Mouse (Mus musculus) forebrain, embryonic 12.5 days (tissue): ENCODE results near the gene Gfi1. TPM values are rescaled to one million over a fixed set of nuclear protein-coding genes. Genes with fewer than 3 reads are reported as not detected.

Source experiments
- ATAC-seq: fragments of 200-750 bp; cut with Nextera tagmentation; 2 replicates; pipeline ENCODE4 v1.8.0; 2017; ENCODE audit warnings: moderate TSS enrichment; ENCODE audit not compliant: low FRiP score
- H3K27ac ChIP-seq: fragments of 300-500 bp; sonication (generic); 2 replicates; pipeline ENCODE4 v1.5.1; 2016; ENCODE audit warnings: mild to moderate bottlenecking
- H3K27me3 ChIP-seq: fragments of 300-500 bp; sonication (generic); 2 replicates; pipeline ENCODE4 v1.6.1; 2016; ENCODE audit warnings: mild to moderate bottlenecking
- H3K36me3 ChIP-seq: fragments of 300-500 bp; sonication (generic); replicated peaks from 2 replicates; pipeline ENCODE4 v1.6.1; 2016; ENCODE audit warnings: mild to moderate bottlenecking
- H3K4me1 ChIP-seq: fragments of 300-500 bp; sonication (generic); 2 replicates; pipeline ENCODE4 v1.6.1; 2016
- H3K4me2 ChIP-seq: fragments of 300-500 bp; sonication (generic); 2 replicates; pipeline ENCODE4 v1.6.1; 2016; ENCODE audit warnings: mild to moderate bottlenecking, moderate library complexity
- H3K4me3 ChIP-seq: fragments of 300-500 bp; sonication (generic); replicated peaks from 2 replicates; pipeline ENCODE4 v1.5.1; 2016; ENCODE audit warnings: mild to moderate bottlenecking
- H3K9ac ChIP-seq: fragments of 300-500 bp; sonication (generic); 2 replicates; pipeline ENCODE4 v1.6.1; 2016; ENCODE audit warnings: mild to moderate bottlenecking
- H3K9me3 ChIP-seq: fragments of 300-500 bp; sonication (generic); 2 replicates; pipeline ENCODE4 v1.6.1; 2016
- WGBS: fragments of 180-500 bp; shearing (Covaris S2); methylation state at CpG from one replicate; pipeline ENCODE4 v1.1.7; 2016; 5-methylcytosine and 5-hydroxymethylcytosine counted together
- polyA plus RNA-seq: library from polyadenylated mRNA; unstranded; fragments of >200 nt; fragmentation: Nextera tagmentation; extraction: Ambion mirVana; gene quantifications from 2 replicates; pipeline ENCODE4 v1.2.1, GENCODE M21; 2016

Gfi1 gene
- 0.09 TPM in 1 of 2 replicates, not detected in the other for polyA plus RNA-seq

GRCm38 (mm10) chr5:107725435-107726261, at the start of gene Gfi1:
Gene Gfi1, minus strand, starts transcription at chr5:107726036.
- Histone ChIP-seq H3K36me3 (no peaks in the 10 kb centered on the region), H3K4me2 (peak within 1 kb of the TSS; percentile 45), H3K27me3 (peaks cover 87% of the 10 kb centered on the region), H3K4me3 (peak within 1 kb of the TSS; percentile 26), H3K27ac (no peak within 1 kb of the TSS), H3K9ac (no peak within 1 kb of the TSS), H3K4me1 (peaks cover 50% of the 10 kb centered on the region), H3K9me3 (no peaks in the 10 kb centered on the region)
- ATAC-seq: no peak
- WGBS: under 1% methylated on average over 41 of the region's 41 CpGs

DNA sequence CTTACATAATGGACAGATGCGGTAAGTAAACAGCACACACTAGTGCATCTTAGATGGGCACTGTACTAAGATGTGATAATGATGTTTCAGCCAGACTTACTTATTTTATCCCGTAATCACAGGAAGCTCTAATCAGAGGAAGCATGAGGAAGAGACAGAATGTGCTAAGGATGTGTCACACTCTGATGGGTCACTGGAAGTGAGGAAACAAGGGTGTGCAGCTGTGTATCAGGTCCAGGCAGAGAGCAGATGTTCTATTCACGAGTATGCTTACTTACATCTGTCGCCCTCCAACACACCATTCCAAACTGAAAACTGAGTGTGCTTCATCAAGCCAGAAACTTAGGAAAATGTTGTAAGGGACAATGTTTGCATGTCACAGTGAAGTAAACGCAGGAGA, 46.2 kb upstream of the Gfi1 start:
- H3K27ac ChIP-seq: no peak overlapping the region
- H3K4me2 ChIP-seq: no peak overlapping the region
- ATAC-seq: no peak
- 90% methylated on average over 5 of the region's 5 CpGs for WGBS
- no peaks in the 10 kb centered on the region for H3K27me3 ChIP-seq
- H3K9ac ChIP-seq: no peak overlapping the region
- peaks cover 7% of the 10 kb centered on the region for H3K9me3 ChIP-seq
- no peak overlapping the region for H3K4me3 ChIP-seq
- H3K4me1 ChIP-seq: no peaks in the 10 kb centered on the region
- peaks cover 7% of the 10 kb centered on the region for H3K36me3 ChIP-seq

DNA sequence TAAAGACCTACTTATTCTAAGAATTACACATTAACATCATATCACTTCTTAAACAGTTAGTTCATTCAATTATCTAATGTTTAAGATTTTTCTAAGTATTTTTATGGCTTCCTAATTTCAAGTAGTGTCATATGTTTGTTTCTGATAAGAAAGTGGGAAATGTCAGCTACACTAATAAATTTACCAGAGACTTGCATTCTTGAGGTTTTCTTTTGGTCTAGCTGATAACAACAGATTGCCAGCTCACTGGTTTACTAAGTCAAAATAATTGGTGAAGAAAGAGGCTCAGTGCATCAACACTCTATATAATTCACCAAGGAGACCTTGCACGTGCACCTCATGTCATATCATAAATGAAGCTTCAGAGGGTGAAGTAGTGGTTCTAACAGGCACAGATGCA, 42.4 kb upstream of the Gfi1 start:
- Histone ChIP-seq H3K27ac (no peak overlapping the region), H3K9ac (no peak overlapping the region), H3K27me3 (no peaks in the 10 kb centered on the region), H3K9me3 (peaks cover 7% of the 10 kb centered on the region), H3K4me2 (no peak overlapping the region), H3K36me3 (peaks cover 8% of the 10 kb centered on the region), H3K4me3 (no peak overlapping the region), H3K4me1 (no peaks in the 10 kb centered on the region)
- ATAC-seq: no peak
- 95% methylated on average over 1 of the region's 1 CpGs for WGBS

DNA sequence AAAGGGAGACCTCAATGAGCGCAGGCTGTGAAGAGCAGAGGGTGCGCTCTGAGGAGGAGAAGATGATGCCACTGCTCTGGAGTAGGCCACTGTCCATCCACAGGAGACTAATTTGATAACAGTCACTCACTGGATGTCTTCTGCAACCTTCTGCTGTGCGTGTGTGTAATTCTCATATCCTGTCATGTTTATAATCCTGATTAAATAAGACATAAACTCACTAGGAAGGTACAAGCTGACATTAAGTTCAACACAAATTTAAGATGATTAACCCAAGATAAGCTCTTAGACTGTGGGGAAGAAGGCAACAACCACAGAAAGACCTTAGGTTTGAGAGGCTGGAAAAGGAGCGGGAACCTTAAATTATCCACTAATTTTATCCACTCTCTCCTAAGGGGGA, 40.1 kb upstream of the Gfi1 start:
- Histone ChIP-seq H3K4me2 (no peak overlapping the region), H3K36me3 (peaks cover 8% of the 10 kb centered on the region), H3K9me3 (peaks cover 7% of the 10 kb centered on the region), H3K4me3 (no peak overlapping the region), H3K27me3 (no peaks in the 10 kb centered on the region), H3K9ac (no peak overlapping the region), H3K4me1 (no peaks in the 10 kb centered on the region), H3K27ac (no peak overlapping the region)
- 96% methylated on average over 4 of the region's 4 CpGs for WGBS
- no peak for ATAC-seq

DNA sequence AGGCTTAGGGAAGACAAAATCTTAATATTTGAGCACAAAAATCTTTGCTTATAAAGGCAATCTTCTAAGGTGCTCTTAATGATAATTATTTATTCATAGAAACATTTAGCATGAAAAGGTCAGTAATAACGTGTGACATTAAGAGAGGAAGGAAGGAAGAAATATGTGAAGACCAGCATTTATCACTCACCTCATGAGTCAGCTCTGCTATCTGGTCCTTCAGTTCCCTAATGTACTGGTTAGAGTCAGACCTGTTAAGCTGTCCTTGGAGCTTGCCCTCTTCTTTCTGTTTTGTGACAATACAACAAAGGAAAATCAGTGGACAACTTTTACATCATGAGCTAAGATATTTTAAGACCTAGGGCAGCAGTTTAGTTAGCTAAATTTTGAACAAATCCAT, 38.6 kb upstream of the Gfi1 start:
- ATAC-seq: no peak

DNA sequence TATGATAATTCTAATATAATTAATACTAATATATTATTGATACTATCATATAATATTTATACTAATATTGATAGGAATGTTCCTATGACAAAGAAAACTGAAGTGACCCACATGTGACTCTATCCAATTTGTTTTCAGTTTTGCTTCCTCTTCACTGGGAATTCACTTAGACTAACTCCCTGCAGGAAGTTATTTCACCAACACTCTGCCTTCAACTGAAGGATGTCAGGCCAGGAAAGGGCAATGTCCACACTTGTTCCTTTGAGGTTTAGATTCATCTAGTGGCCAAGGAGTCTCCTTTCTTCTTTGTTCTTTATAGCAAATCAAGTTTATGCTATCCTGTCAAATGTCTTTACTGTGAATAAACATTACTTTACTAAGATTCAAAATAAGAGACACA, 37.8 kb upstream of the Gfi1 start:
- ATAC-seq: no peak
- Histone ChIP-seq H3K27me3 (no peaks in the 10 kb centered on the region), H3K9me3 (peaks cover 7% of the 10 kb centered on the region), H3K36me3 (peaks cover 8% of the 10 kb centered on the region), H3K4me2 (no peak overlapping the region), H3K9ac (no peak overlapping the region), H3K4me3 (no peak overlapping the region), H3K4me1 (no peaks in the 10 kb centered on the region), H3K27ac (no peak overlapping the region)

More for the DNA sequence above, 38.6 kb upstream of the Gfi1 start:
- Histone ChIP-seq H3K4me2 (no peak overlapping the region), H3K27me3 (no peaks in the 10 kb centered on the region), H3K36me3 (peaks cover 8% of the 10 kb centered on the region), H3K4me1 (no peaks in the 10 kb centered on the region), H3K9me3 (peaks cover 7% of the 10 kb centered on the region), H3K4me3 (no peak overlapping the region), H3K9ac (no peak overlapping the region), H3K27ac (no peak overlapping the region)
- 91% methylated on average over 1 of the region's 1 CpGs for whole genome bisulfite sequencing

- Histone ChIP-seq H3K4me2 (no peak overlapping the region), H3K4me3 (no peak overlapping the region), H3K9ac (no peak overlapping the region), H3K36me3 (no peaks in the 10 kb centered on the region), H3K27me3 (no peaks in the 10 kb centered on the region), H3K4me1 (no peaks in the 10 kb centered on the region), H3K9me3 (no peaks in the 10 kb centered on the region), H3K27ac (no peak overlapping the region)
- ATAC-seq: no peak
- 72% methylated on average over 5 of the region's 5 CpGs for WGBS
Observed at GRCm38 (mm10) chr5:107759121-107759520, 33.3 kb upstream of the Gfi1 start.

DNA sequence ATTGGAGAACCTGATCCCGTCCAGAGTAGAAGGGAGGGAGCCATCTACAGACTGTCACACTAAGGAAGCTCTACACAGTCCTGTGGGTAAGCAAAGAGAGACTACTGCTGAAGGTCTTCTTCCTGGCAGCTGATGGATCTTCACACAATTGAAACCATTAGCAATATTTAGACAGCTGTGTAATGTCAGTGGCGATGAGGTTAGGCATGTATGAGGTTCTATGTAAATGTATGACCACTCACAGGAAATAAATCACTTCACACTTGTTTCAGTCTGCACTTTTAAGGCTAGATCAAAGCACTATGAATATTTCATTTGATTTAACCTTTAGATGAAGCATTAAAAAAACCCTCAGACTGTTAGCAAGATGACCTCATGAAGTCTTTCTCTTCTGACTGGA, 30.2 kb upstream of the Gfi1 start:
- no peak overlapping the region for H3K27ac ChIP-seq
- no peaks in the 10 kb centered on the region for H3K9me3 ChIP-seq
- H3K4me2 ChIP-seq: no peak overlapping the region
- no peaks in the 10 kb centered on the region for H3K27me3 ChIP-seq
- 76% methylated on average over 2 of the region's 2 CpGs for WGBS
- ATAC-seq: no peak
- no peaks in the 10 kb centered on the region for H3K36me3 ChIP-seq
- no peaks in the 10 kb centered on the region for H3K4me1 ChIP-seq
- no peak overlapping the region for H3K4me3 ChIP-seq
- H3K9ac ChIP-seq: no peak overlapping the region

DNA sequence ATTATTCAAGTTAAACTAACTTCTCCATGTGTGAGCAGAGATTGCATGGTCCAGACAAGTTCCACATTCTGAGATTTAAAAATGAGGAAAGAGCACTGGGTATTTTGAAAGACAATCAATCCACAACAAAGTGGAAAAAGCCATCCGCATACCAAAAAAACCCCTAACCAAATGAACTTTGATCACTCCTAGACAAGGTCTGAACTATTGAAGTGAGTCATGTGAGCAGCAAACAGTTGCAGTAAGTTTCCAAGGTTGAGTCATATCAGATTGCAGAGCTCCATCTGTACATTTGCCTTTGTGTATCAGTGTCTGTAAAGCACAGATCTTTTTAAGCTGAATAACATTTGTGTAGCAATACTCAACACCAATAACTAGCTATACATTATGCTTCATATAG, 28.9 kb upstream of the Gfi1 start:
- H3K4me2 ChIP-seq: no peak overlapping the region
- no peaks in the 10 kb centered on the region; the same call in 1 of the 2 replicates for H3K4me1 ChIP-seq
- H3K27ac ChIP-seq: no peak overlapping the region
- no peaks in the 10 kb centered on the region for H3K27me3 ChIP-seq
- no peaks in the 10 kb centered on the region for H3K36me3 ChIP-seq
- 97% methylated on average over 1 of the region's 1 CpGs for WGBS
- ATAC-seq: no peak
- H3K4me3 ChIP-seq: no peak overlapping the region
- no peak overlapping the region for H3K9ac ChIP-seq
- H3K9me3 ChIP-seq: no peaks in the 10 kb centered on the region

DNA sequence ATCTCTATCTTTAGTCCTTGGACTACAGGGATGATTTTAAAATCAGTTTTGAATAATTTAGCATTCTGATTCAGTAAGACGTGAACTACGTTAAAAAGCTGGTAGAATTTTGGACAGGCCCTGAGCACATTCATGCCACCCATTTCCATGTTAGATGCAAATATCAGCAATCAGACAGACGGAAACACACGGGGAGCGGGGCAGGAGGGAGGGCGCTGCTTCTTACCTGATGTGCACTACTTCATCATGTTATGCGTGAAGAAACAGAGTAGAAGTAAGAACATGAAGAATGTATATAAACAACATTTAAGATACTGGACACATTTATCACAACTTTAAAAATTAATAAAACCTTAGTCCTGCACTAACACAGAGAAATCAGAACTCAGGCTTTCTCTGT, 27.8 kb upstream of the Gfi1 start:
- Histone ChIP-seq H3K4me2 (no peak overlapping the region), H3K4me1 (no peaks in the 10 kb centered on the region; the same call in 1 of the 2 replicates), H3K4me3 (no peak overlapping the region), H3K9ac (no peak overlapping the region), H3K36me3 (no peaks in the 10 kb centered on the region), H3K9me3 (no peaks in the 10 kb centered on the region), H3K27me3 (no peaks in the 10 kb centered on the region), H3K27ac (no peak overlapping the region)
- no peak for ATAC-seq
- WGBS: 94% methylated on average over 7 of the region's 7 CpGs

DNA sequence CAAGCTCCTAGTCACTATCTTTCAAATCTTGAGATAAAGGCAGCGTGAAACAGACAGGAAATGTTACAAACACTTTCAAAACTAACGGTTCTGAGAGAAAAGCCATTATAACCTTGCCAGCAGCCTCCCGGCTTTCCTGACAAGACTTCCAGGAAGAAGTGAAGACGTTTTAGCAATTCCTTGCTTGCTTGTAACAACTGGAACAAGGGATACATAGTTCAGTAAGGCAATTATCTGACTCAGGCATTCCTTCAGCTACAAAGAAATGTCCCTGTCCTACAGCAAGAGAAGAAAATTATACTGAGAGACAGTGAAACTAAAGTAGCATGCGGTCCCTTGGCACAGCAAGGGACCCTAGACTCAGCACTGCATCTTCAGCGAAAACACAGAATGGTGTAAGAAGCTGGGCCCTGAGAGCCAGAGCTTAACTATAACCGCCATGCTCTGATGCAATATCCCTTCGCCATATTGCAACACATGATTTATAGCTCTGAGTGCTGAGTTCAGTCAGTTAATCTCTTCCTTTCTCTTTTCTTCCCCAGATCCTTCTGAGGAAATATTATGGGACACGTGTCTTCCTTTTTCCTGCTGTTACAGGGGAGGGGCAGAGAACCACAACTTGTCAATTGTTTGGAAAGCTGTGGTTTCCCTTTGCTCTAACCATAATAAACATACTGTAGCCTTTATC, 23.5 kb upstream of the Gfi1 start:
- Histone ChIP-seq H3K4me1 (no peaks in the 10 kb centered on the region; the same call in 1 of the 2 replicates), H3K27ac (no peak overlapping the region), H3K9ac (no peak overlapping the region), H3K9me3 (no peaks in the 10 kb centered on the region), H3K4me3 (no peak overlapping the region), H3K27me3 (no peaks in the 10 kb centered on the region), H3K36me3 (no peaks in the 10 kb centered on the region), H3K4me2 (no peak overlapping the region)
- ATAC-seq: no peak
- WGBS: 84% methylated on average over 9 of the region's 9 CpGs

DNA sequence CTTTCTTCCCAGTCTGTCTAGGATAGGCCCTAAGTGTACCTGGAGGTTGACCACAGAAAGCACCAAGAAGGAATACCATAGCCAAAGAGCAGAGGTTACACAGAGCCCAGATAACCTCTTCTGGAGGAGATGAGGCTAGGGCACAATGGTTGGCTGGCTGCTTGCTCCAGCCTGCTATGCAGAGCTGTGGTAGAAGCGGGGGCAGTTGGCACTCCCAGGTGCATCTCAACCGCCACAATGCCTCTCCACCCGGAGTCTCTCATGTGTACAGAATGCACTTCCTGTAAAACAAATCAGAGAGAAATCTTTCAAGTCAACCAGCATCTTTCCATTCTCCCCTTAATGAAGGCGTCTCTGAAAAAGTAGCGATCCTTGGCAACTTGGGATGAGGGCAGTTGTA, 13.2 kb upstream of the Gfi1 start:
- Histone ChIP-seq H3K27me3 (0 out of 2 replicates have a peak, but pooled peaks cover 3% of the 10 kb centered on the region), H3K36me3 (no peaks in the 10 kb centered on the region), H3K27ac (no peak overlapping the region), H3K9me3 (no peaks in the 10 kb centered on the region), H3K4me3 (no peak overlapping the region), H3K9ac (no peak overlapping the region), H3K4me1 (no peaks in the 10 kb centered on the region), H3K4me2 (no peak overlapping the region)
- 91% methylated on average over 5 of the region's 5 CpGs for WGBS
- ATAC-seq: no peak

DNA sequence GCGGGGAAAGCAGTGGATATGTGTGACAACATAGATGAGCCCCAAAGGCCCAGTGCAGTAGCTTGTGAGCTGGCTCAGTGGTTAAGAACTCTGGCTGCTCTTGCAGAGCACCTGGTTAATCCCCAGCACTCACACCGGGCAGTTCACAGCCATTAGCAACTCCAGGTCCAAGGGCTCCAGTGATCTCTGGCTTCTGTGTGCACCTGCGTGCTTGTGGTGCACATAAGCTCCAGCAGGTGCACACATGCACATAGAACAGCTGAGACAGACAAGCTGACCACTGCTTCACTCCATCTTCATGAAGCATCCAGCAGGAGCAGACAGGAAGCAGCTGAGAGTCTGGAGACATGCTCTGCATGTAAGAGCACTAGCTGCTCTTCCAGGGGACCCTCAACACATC, 12.5 kb upstream of the Gfi1 start:
- 83% methylated on average over 3 of the region's 3 CpGs for WGBS
- no peak for ATAC-seq
- H3K4me2 ChIP-seq: no peak overlapping the region

More for the DNA sequence above, 12.5 kb upstream of the Gfi1 start:
- Histone ChIP-seq H3K27me3 (0 out of 2 replicates have a peak, but pooled peaks cover 3% of the 10 kb centered on the region), H3K27ac (no peak overlapping the region), H3K4me1 (no peaks in the 10 kb centered on the region), H3K4me3 (no peak overlapping the region), H3K36me3 (no peaks in the 10 kb centered on the region), H3K9me3 (no peaks in the 10 kb centered on the region), H3K9ac (no peak overlapping the region)
